20 mouse cellular contexts compared by ENCODE assay signal in genomic region chr7:34268463-34268862, GRCm38 (mm10). TPM values are rescaled to one million over a fixed set of nuclear protein-coding genes. Genes with fewer than 3 reads are reported as not detected.
DNase-seq lines count a peak whose midpoint lies in the region; ATAC-seq and TF ChIP-seq lines count a peak whose summit lies in the region.
"Had no signal": no experiment of that assay in that cellular context is flagged by ENCODE, and none has a peak within 500 bp of the region (broad histone marks: within the 10 kb centered on the region; RNA-seq: fewer than 3 reads in every experiment).

No protein-coding gene starts in this region.

- ATAC-seq in kidney, embryonic 16.5 days (ENCODE audit: low FRiP score, low TSS enrichment), result no peak
- ATAC-seq in embryonic facial prominence, embryonic 14.5 days (ENCODE audit: low read depth), result no peak
- ATAC-seq in midbrain, embryonic 15.5 days (replicated peaks), result no peak
- ATAC-seq: hindbrain, postnatal 0 days had no signal

- H3K9ac ChIP-seq in heart, adult 2 months (ENCODE audit: low read depth, low read length), result no peak overlapping the region
- H3K9ac ChIP-seq in kidney, embryonic 16.5 days (replicated peaks; ENCODE audit: low read length), result no peak overlapping the region
- no peak overlapping the region for H3K9ac ChIP-seq in embryonic facial prominence, embryonic 14.5 days (ENCODE audit: low read depth, low read length)
- no peak overlapping the region for H3K9ac ChIP-seq in midbrain, embryonic 15.5 days
- H3K9ac ChIP-seq: liver, embryonic 14.5 days; neural tube, embryonic 15.5 days; stomach, embryonic 15.5 days had no signal

- no peak for TF ChIP-seq CTCF in heart, adult 2 months (IDR thresholded peaks at IDR 0.05)

- intact Hi-C loops in heart, adult 2 months (cut with DNase I), result loop anchor here (5.0 to 10.0 kb wide), 2 partner anchors 69 to 386 kb away; partner anchors contain the start of gene Kctd15

- H3K36me3 ChIP-seq in heart, adult 2 months (ENCODE audit: control insufficient read depth, insufficient read depth, low read length), result peaks cover 60% of the 10 kb centered on the region
- H3K36me3 ChIP-seq in kidney, embryonic 16.5 days (ENCODE audit: insufficient read depth, low read length), result 0 out of 2 replicates have a peak, but pooled peaks cover 1% of the 10 kb centered on the region
- peaks cover 3% of the 10 kb centered on the region; the same call in 1 of the 2 replicates for H3K36me3 ChIP-seq in embryonic facial prominence, embryonic 14.5 days (ENCODE audit: control insufficient read depth, insufficient read depth, low read length)
- no peaks in the 10 kb centered on the region for H3K36me3 ChIP-seq in midbrain, embryonic 15.5 days (replicated peaks)
- H3K36me3 ChIP-seq: neural tube, embryonic 15.5 days; stomach, embryonic 15.5 days had no signal

- peaks cover 33% of the 10 kb centered on the region for H3K4me1 ChIP-seq in heart, adult 2 months (ENCODE audit: control insufficient read depth, insufficient read depth, low read length)
- H3K4me1 ChIP-seq in kidney, embryonic 16.5 days (ENCODE audit: insufficient read depth, low read length), result peaks cover 2% of the 10 kb centered on the region
- H3K4me1 ChIP-seq in embryonic facial prominence, embryonic 14.5 days (ENCODE audit: control insufficient read depth, insufficient read depth, low read length), result peaks cover 13% of the 10 kb centered on the region
- peaks cover 4% of the 10 kb centered on the region; the same call in 1 of the 2 replicates for H3K4me1 ChIP-seq in midbrain, embryonic 15.5 days
- H3K4me1 ChIP-seq: stomach, embryonic 15.5 days had no signal

- TF ChIP-seq POLR2A in heart, adult 2 months (IDR thresholded peaks at IDR 0.05; ENCODE audit: insufficient read depth, low read depth, low read length), result no peak

- H3K4me2 ChIP-seq in kidney, embryonic 16.5 days (replicated peaks; ENCODE audit: low read depth, low read length), result no peak overlapping the region
- no peak overlapping the region for H3K4me2 ChIP-seq in embryonic facial prominence, embryonic 14.5 days (ENCODE audit: low read depth, low read length)
- no peak overlapping the region for H3K4me2 ChIP-seq in midbrain, embryonic 15.5 days
- H3K4me2 ChIP-seq: neural tube, embryonic 15.5 days; stomach, embryonic 15.5 days had no signal

- 39% methylated on average over 1 of the region's 1 CpGs for WGBS in heart, adult 2 months
- 71% methylated on average over 1 of the region's 1 CpGs for WGBS in kidney, embryonic 16.5 days
- WGBS in embryonic facial prominence, embryonic 14.5 days, result 37% methylated on average over 1 of the region's 1 CpGs
- WGBS in midbrain, embryonic 15.5 days, result 76% methylated on average over 1 of the region's 1 CpGs

- no peaks in the 10 kb centered on the region for H3K9me3 ChIP-seq in kidney, embryonic 16.5 days (ENCODE audit: low read length)
- H3K9me3 ChIP-seq in embryonic facial prominence, embryonic 14.5 days (ENCODE audit: control insufficient read depth, low read length), result no peaks in the 10 kb centered on the region
- no peaks in the 10 kb centered on the region for H3K9me3 ChIP-seq in midbrain, embryonic 15.5 days
- H3K9me3 ChIP-seq: megakaryocyte, embryonic 14.5 days; neural tube, embryonic 15.5 days; stomach, embryonic 15.5 days had no signal

- peak overlapping the region; percentile 68 for H3K27ac ChIP-seq in heart, adult 2 months
- H3K27ac ChIP-seq in kidney, embryonic 16.5 days (ENCODE audit: low read length), result 0 out of 2 replicates have a peak overlapping the region, but pooled peaks have one; percentile 27
- H3K27ac ChIP-seq in embryonic facial prominence, embryonic 14.5 days (replicated peaks; ENCODE audit: low read depth, low read length), result peak overlapping the region; percentile 59; the same call in 1 of the 2 replicates
- no peak overlapping the region for H3K27ac ChIP-seq in midbrain, embryonic 15.5 days
- H3K27ac ChIP-seq: hindbrain, postnatal 0 days; liver, embryonic 14.5 days; neural tube, embryonic 15.5 days; stomach, embryonic 15.5 days had no signal

- TF ChIP-seq EP300 in heart, adult 2 months (IDR thresholded peaks at IDR 0.05; ENCODE audit: insufficient read depth, low read depth, low read length), result no peak

- H3K4me3 ChIP-seq in heart, adult 2 months, result no peak overlapping the region
- no peak overlapping the region for H3K4me3 ChIP-seq in kidney, embryonic 16.5 days (ENCODE audit: low read length)
- H3K4me3 ChIP-seq in embryonic facial prominence, embryonic 14.5 days (ENCODE audit: low read depth, low read length), result no peak overlapping the region
- no peak overlapping the region for H3K4me3 ChIP-seq in midbrain, embryonic 15.5 days
- H3K4me3 ChIP-seq: megakaryocyte, embryonic 14.5 days; neural tube, embryonic 15.5 days; stomach, embryonic 15.5 days had no signal

- no peak for DNase-seq in heart, adult 2 months
- DNase-seq in heart, adult 9 months (ENCODE audit: low spot score in 2 of 2), result no peak
- DNase-seq in kidney, postnatal 14 days, result no peak
- DNase-seq in Muller cell, postnatal 12 days (ENCODE audit: inconsistent ontology term), result peak; percentile 80
- peak; percentile 30 for DNase-seq in embryonic facial prominence, embryonic 14.5 days (ENCODE audit: low spot score)
- no peak for DNase-seq in frontal cortex, adult 2 months (ENCODE audit: extremely low spot score in 1 of 2, low spot score in 1 of 2)
- DNase-seq: adrenal gland, postnatal 25 days; cerebellum, postnatal 25 days; kidney, adult 2 months; thymus, postnatal 36 days had no signal

- peaks cover 11% of the 10 kb centered on the region for H3K79me2 ChIP-seq in heart, adult 2 months (replicated peaks; ENCODE audit: control insufficient read depth, insufficient read depth, low read length)

- no peaks in the 10 kb centered on the region for H3K27me3 ChIP-seq in heart, adult 2 months (ENCODE audit: control insufficient read depth, insufficient read depth, low read length)
- no peaks in the 10 kb centered on the region for H3K27me3 ChIP-seq in kidney, embryonic 16.5 days (ENCODE audit: insufficient read depth, low read length)
- no peaks in the 10 kb centered on the region for H3K27me3 ChIP-seq in embryonic facial prominence, embryonic 14.5 days (replicated peaks; ENCODE audit: control insufficient read depth, insufficient read depth, low read length)
- H3K27me3 ChIP-seq in midbrain, embryonic 15.5 days (replicated peaks), result no peaks in the 10 kb centered on the region
- H3K27me3 ChIP-seq: megakaryocyte, embryonic 14.5 days; neural tube, embryonic 15.5 days; stomach, embryonic 15.5 days had no signal

RNA-seq across cellular contexts. Expression of gene Gm6096, which starts 17.6 kb away (rescaled TPM):
- not detected for total RNA-seq in heart, adult 2 months (2021)
- not detected in 2 replicates for polyA plus RNA-seq in heart, adult 2 months (2012; rRNA removed)
- 0.45 and 0.51 TPM in 2 replicates for polyA plus RNA-seq in kidney, embryonic 16.5 days (2015; fragmentation: Nextera tagmentation; extraction: Ambion mirVana)
- polyA plus RNA-seq in embryonic facial prominence, embryonic 14.5 days (2014; fragmentation: Nextera tagmentation; extraction: Ambion mirVana), result not detected in 2 replicates
- polyA plus RNA-seq in midbrain, embryonic 15.5 days (2015; fragmentation: Nextera tagmentation; extraction: Ambion mirVana), result 0.72 TPM in 1 of 2 replicates, not detected in the other
- polyA plus RNA-seq in frontal cortex, adult 2 months (2012; rRNA removed), result not detected in 2 replicates
- total RNA-seq: adrenal gland, postnatal 25 days; ES-E14; gastrocnemius, postnatal 4 days; hindbrain, postnatal 0 days; left cerebral cortex, postnatal 14 days had no signal
- polyA plus RNA-seq: hindbrain, postnatal 0 days; kidney, adult 2 months; neural tube, embryonic 15.5 days; stomach, embryonic 15.5 days had no signal

RNA-seq across cellular contexts. Expression of gene Gpi1, which starts 38.3 kb away (rescaled TPM):
- total RNA-seq in heart, adult 2 months (2021), result 100 to 1,000 TPM; 480 to 591 TPM
- polyA plus RNA-seq in heart, adult 2 months (2012; rRNA removed), result 442 and 488 TPM in 2 replicates
- polyA plus RNA-seq in kidney, embryonic 16.5 days (2015; fragmentation: Nextera tagmentation; extraction: Ambion mirVana), result 424 and 436 TPM in 2 replicates
- polyA plus RNA-seq in embryonic facial prominence, embryonic 14.5 days (2014; fragmentation: Nextera tagmentation; extraction: Ambion mirVana), result 313 and 332 TPM in 2 replicates
- polyA plus RNA-seq in midbrain, embryonic 15.5 days (2015; fragmentation: Nextera tagmentation; extraction: Ambion mirVana), result 245 and 254 TPM in 2 replicates
- 771 and 776 TPM in 2 replicates for polyA plus RNA-seq in frontal cortex, adult 2 months (2012; rRNA removed)

RNA-seq across cellular contexts. Expression of gene 4931406P16Rik, which starts 44.9 kb away (rescaled TPM):
- total RNA-seq in heart, adult 2 months (2021), result 10 to 100 TPM; 40.7 to 44.1 TPM
- polyA plus RNA-seq in heart, adult 2 months (2012; rRNA removed), result 24.9 and 32.5 TPM in 2 replicates
- 32.3 and 44.1 TPM in 2 replicates for polyA plus RNA-seq in kidney, embryonic 16.5 days (2015; fragmentation: Nextera tagmentation; extraction: Ambion mirVana)
- 36.1 and 40.3 TPM in 2 replicates for polyA plus RNA-seq in embryonic facial prominence, embryonic 14.5 days (2014; fragmentation: Nextera tagmentation; extraction: Ambion mirVana)
- 32.5 and 32.6 TPM in 2 replicates for polyA plus RNA-seq in midbrain, embryonic 15.5 days (2015; fragmentation: Nextera tagmentation; extraction: Ambion mirVana)
- polyA plus RNA-seq in frontal cortex, adult 2 months (2012; rRNA removed), result 26.9 and 32.3 TPM in 2 replicates

Comparison
In these comparisons a context has a peak if more than half of its experiments do, and no peak if none do; other contexts are left out.
1. DNase-seq: peak in Muller cell, postnatal 12 days (single experiment) and embryonic facial prominence, embryonic 14.5 days (single experiment); none in heart, adult 2 months (0 of 2), heart, adult 9 months (0 of 2), kidney, postnatal 14 days (single experiment) and frontal cortex, adult 2 months (0 of 2).